Mouse (Mus musculus): ENCODE data around the gene Cdk2ap2. TPM values are rescaled to one million over a fixed set of nuclear protein-coding genes. Genes with fewer than 3 reads are reported as not detected.

The Cdk2ap2 gene
- polyA plus RNA-seq, 1 experiment from 2014 or later: 82.1 TPM

DNA sequence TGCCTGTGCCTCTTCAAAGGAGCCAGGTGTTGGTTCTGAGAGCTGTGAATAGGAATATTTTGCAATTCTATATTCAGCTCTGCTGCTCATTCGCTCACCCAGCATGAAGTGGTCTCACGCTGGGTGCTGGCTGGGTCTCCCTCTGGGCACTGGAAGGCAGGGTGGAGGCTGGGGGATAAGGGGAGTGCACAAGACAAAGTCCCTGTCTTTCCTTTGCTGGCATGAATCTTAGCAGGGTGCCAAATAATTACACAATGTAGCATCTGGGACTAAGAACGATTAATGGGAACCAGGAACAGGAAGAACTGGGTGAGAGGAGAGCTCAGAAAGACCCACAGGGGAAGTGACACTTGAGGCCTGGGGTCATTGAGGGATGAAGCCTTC, 50.0 kb downstream of the Cdk2ap2 start:
- no peak overlapping the region for H3K27ac ChIP-seq
- no peak for ATAC-seq
- peaks cover 20% of the 10 kb centered on the region for H3K36me3 ChIP-seq
- H3K27me3 ChIP-seq: no peaks in the 10 kb centered on the region
- H3K9me3 ChIP-seq: no peaks in the 10 kb centered on the region
- H3K4me2 ChIP-seq (replicated peaks): no peak overlapping the region
- no peak overlapping the region for H3K4me3 ChIP-seq (replicated peaks)
- 50% methylated on average over 3 of the region's 3 CpGs for WGBS
- H3K4me1 ChIP-seq (replicated peaks): peaks cover 35% of the 10 kb centered on the region
- no peak overlapping the region for H3K9ac ChIP-seq (replicated peaks)

DNA sequence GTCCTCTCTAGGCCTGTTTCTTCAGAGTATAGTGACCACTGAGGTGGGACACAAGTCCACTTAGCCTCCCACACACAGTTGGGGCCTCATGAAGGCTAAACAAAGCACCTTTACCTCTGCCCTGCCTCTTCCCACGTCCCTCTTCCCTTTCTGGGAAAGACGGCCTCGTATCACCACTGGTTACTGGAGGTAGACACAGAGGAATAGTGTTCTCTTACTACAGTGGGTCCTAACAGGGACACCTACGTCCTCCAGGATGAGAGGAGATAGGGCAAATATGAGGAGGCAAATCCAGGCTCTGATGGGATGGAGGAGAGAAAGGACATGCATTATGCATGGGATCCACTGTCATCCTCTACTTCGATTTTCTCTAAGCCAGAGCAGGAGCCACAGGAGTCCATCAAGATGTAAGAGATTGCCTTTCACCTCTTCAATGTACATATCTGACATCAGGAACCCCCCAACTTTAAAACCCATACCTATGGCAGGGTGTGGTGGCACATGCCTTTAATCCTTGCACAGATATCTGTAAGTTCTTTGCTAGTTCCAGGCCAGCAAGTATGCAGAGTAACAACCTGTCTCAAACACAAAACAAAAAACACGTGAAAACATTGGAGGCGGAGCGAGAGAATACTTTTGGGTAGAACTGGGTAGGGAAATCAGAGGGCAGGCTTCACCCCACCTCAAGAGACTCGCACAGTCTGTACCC, 51.0 kb downstream of the Cdk2ap2 start:
- Histone ChIP-seq H3K4me3 (replicated peaks) (peak overlapping the region; percentile 90), H3K4me2 (replicated peaks) (peak overlapping the region; percentile 94), H3K4me1 (replicated peaks) (peaks cover 35% of the 10 kb centered on the region), H3K36me3 (peaks cover 28% of the 10 kb centered on the region), H3K9ac (replicated peaks) (peak overlapping the region; percentile 92), H3K9me3 (no peaks in the 10 kb centered on the region), H3K27me3 (no peaks in the 10 kb centered on the region), H3K27ac (peak overlapping the region; percentile 44; the same call in 1 of the 2 replicates)
- 31% methylated on average over 9 of the region's 9 CpGs for WGBS
- ATAC-seq: peak; percentile 51

DNA sequence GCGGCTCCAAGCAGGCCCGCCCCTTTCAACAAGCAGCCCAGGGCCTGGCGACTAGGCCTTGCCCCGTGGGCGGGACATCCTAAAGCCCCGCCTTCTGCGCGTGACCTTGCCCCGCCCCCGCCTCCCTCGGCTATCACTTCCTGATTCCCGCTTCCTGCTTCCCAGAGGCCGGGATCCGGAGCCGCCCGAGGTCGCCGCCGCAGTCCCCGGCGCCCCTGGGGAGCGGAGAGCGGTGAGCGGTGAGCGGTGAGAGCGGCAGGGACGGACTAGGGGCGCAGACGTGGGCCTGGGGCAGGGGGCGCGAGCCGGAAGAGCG, 51.5 kb downstream of the Cdk2ap2 start, which contains the start of gene Coro1b:
Gene Coro1b, plus strand, starts transcription at position 129 of the 316 bp plus-strand sequence.
- Histone ChIP-seq H3K9ac (replicated peaks) (peak within 1 kb of the TSS; percentile 92), H3K27me3 (no peaks in the 10 kb centered on the region), H3K4me3 (replicated peaks) (peak within 1 kb of the TSS; percentile 90), H3K27ac (peak within 1 kb of the TSS; percentile 54), H3K4me1 (replicated peaks) (peaks cover 35% of the 10 kb centered on the region), H3K36me3 (peaks cover 34% of the 10 kb centered on the region), H3K9me3 (no peaks in the 10 kb centered on the region), H3K4me2 (replicated peaks) (peak within 1 kb of the TSS; percentile 94)
- peak; percentile 97 for ATAC-seq
- under 1% methylated on average over 33 of the region's 33 CpGs for WGBS

Other genes with a start within 250 kb of the Cdk2ap2 start
- 49.5 and 58.0 TPM in 2 replicates for gene Chka, start 245.4 kb upstream of the Cdk2ap2 start, polyA plus RNA-seq (2015; fragmentation: Nextera tagmentation; extraction: Ambion mirVana)
- gene Tcirg1, start 190.0 kb upstream of the Cdk2ap2 start, polyA plus RNA-seq (2015; fragmentation: Nextera tagmentation; extraction: Ambion mirVana): 7.4 and 10.9 TPM in 2 replicates
- 232 TPM in 2 replicates for gene Ndufs8, start 184.4 kb upstream of the Cdk2ap2 start, polyA plus RNA-seq (2015; fragmentation: Nextera tagmentation; extraction: Ambion mirVana)
- 0.80 and 1.1 TPM in 2 replicates for gene Aldh3b1, start 167.4 kb upstream of the Cdk2ap2 start, polyA plus RNA-seq (2015; fragmentation: Nextera tagmentation; extraction: Ambion mirVana)
- gene Unc93b1, start 162.0 kb upstream of the Cdk2ap2 start, polyA plus RNA-seq (2015; fragmentation: Nextera tagmentation; extraction: Ambion mirVana): 5.6 and 8.1 TPM in 2 replicates
- not detected in 2 replicates for gene Aldh3b3, start 138.5 kb upstream of the Cdk2ap2 start, polyA plus RNA-seq (2015; fragmentation: Nextera tagmentation; extraction: Ambion mirVana)
- gene Aldh3b2, start 124.9 kb upstream of the Cdk2ap2 start, polyA plus RNA-seq (2015; fragmentation: Nextera tagmentation; extraction: Ambion mirVana): 0.09 and 0.18 TPM in 2 replicates
- gene Acy3, start 110.6 kb upstream of the Cdk2ap2 start, polyA plus RNA-seq (2015; fragmentation: Nextera tagmentation; extraction: Ambion mirVana): 1.2 and 1.5 TPM in 2 replicates
- not detected in 2 replicates for gene Tbx10, start 104.4 kb upstream of the Cdk2ap2 start, polyA plus RNA-seq (2015; fragmentation: Nextera tagmentation; extraction: Ambion mirVana)
- gene Nudt8, start 96.6 kb upstream of the Cdk2ap2 start, polyA plus RNA-seq (2015; fragmentation: Nextera tagmentation; extraction: Ambion mirVana): 25.2 and 26.4 TPM in 2 replicates
- 4.9 and 5.5 TPM in 2 replicates for gene Gm49405, start 96.6 kb upstream of the Cdk2ap2 start, polyA plus RNA-seq (2015; fragmentation: Nextera tagmentation; extraction: Ambion mirVana)
- gene Doc2g, start 93.9 kb upstream of the Cdk2ap2 start, polyA plus RNA-seq (2015; fragmentation: Nextera tagmentation; extraction: Ambion mirVana): 5.1 and 7.8 TPM in 2 replicates
- gene Ndufv1, start 84.4 kb upstream of the Cdk2ap2 start, polyA plus RNA-seq (2015; fragmentation: Nextera tagmentation; extraction: Ambion mirVana): 203 and 210 TPM in 2 replicates
- gene Gstp1, start 59.2 kb upstream of the Cdk2ap2 start, polyA plus RNA-seq (2015; fragmentation: Nextera tagmentation; extraction: Ambion mirVana): 372 and 375 TPM in 2 replicates
- 1.3 and 3.9 TPM in 2 replicates for gene Gstp2, start 51.2 kb upstream of the Cdk2ap2 start, polyA plus RNA-seq (2015; fragmentation: Nextera tagmentation; extraction: Ambion mirVana)
- not detected in 2 replicates for gene Gstp3, start 37.6 kb upstream of the Cdk2ap2 start, polyA plus RNA-seq (2015; fragmentation: Nextera tagmentation; extraction: Ambion mirVana)
- gene Cabp2, start 15.6 kb upstream of the Cdk2ap2 start, polyA plus RNA-seq (2015; fragmentation: Nextera tagmentation; extraction: Ambion mirVana): not detected in 2 replicates
- 45.0 and 45.9 TPM in 2 replicates for gene Pitpnm1, start 2.8 kb downstream of the Cdk2ap2 start, polyA plus RNA-seq (2015; fragmentation: Nextera tagmentation; extraction: Ambion mirVana)
- 79.8 and 80.9 TPM in 2 replicates for gene Aip, start 28.7 kb downstream of the Cdk2ap2 start, polyA plus RNA-seq (2015; fragmentation: Nextera tagmentation; extraction: Ambion mirVana)
- gene Gpr152, start 42.6 kb downstream of the Cdk2ap2 start, polyA plus RNA-seq (2015; fragmentation: Nextera tagmentation; extraction: Ambion mirVana): 0.05 and 0.08 TPM in 2 replicates
- gene Cabp4, start 46.9 kb downstream of the Cdk2ap2 start, polyA plus RNA-seq (2015; fragmentation: Nextera tagmentation; extraction: Ambion mirVana): 0.19 and 0.34 TPM in 2 replicates
- 121 and 127 TPM in 2 replicates for gene Coro1b, start 51.4 kb downstream of the Cdk2ap2 start, polyA plus RNA-seq (2015; fragmentation: Nextera tagmentation; extraction: Ambion mirVana)
- 0.24 and 0.50 TPM in 2 replicates for gene Ptprcap, start 56.4 kb downstream of the Cdk2ap2 start, polyA plus RNA-seq (2015; fragmentation: Nextera tagmentation; extraction: Ambion mirVana)
- gene Rps6kb2, start 66.2 kb downstream of the Cdk2ap2 start, polyA plus RNA-seq (2015; fragmentation: Nextera tagmentation; extraction: Ambion mirVana): 60.5 and 62.9 TPM in 2 replicates
- gene Carns1, start 78.3 kb downstream of the Cdk2ap2 start, polyA plus RNA-seq (2015; fragmentation: Nextera tagmentation; extraction: Ambion mirVana): 4.2 and 4.8 TPM in 2 replicates
- gene Tbc1d10c, start 94.1 kb downstream of the Cdk2ap2 start, polyA plus RNA-seq (2015; fragmentation: Nextera tagmentation; extraction: Ambion mirVana): 0.78 and 0.93 TPM in 2 replicates
- 636 and 651 TPM in 2 replicates for gene Ppp1ca, start 94.9 kb downstream of the Cdk2ap2 start, polyA plus RNA-seq (2015; fragmentation: Nextera tagmentation; extraction: Ambion mirVana)
- gene Rad9a, start 104.5 kb downstream of the Cdk2ap2 start, polyA plus RNA-seq (2015; fragmentation: Nextera tagmentation; extraction: Ambion mirVana): 24.9 and 26.3 TPM in 2 replicates
- gene Clcf1, start 117.1 kb downstream of the Cdk2ap2 start, polyA plus RNA-seq (2015; fragmentation: Nextera tagmentation; extraction: Ambion mirVana): 0.64 and 0.70 TPM in 2 replicates
- gene AC109138.7, start 117.2 kb downstream of the Cdk2ap2 start, polyA plus RNA-seq (2015; fragmentation: Nextera tagmentation; extraction: Ambion mirVana): not detected in 2 replicates
- gene Pold4, start 134.7 kb downstream of the Cdk2ap2 start, polyA plus RNA-seq (2015; fragmentation: Nextera tagmentation; extraction: Ambion mirVana): 14.5 and 15.3 TPM in 2 replicates
- 6.0 and 8.7 TPM in 2 replicates for gene Ssh3, start 172.0 kb downstream of the Cdk2ap2 start, polyA plus RNA-seq (2015; fragmentation: Nextera tagmentation; extraction: Ambion mirVana)
- 23.4 and 27.8 TPM in 2 replicates for gene Ankrd13d, start 186.0 kb downstream of the Cdk2ap2 start, polyA plus RNA-seq (2015; fragmentation: Nextera tagmentation; extraction: Ambion mirVana)
- gene Grk2, start 209.0 kb downstream of the Cdk2ap2 start, polyA plus RNA-seq (2015; fragmentation: Nextera tagmentation; extraction: Ambion mirVana): 18.0 and 20.9 TPM in 2 replicates